Mouse (Mus musculus): ENCODE measurements around the gene Igsf11.

- TF ChIP-seq HCFC1 (IDR thresholded peaks at IDR 0.05; ENCODE audit: low read depth, low read length) (no peak), MXI1 (IDR thresholded peaks at IDR 0.05; ENCODE audit: low read depth, low read length) (no peak), POLR2A (IDR thresholded peaks at IDR 0.05; ENCODE audit: low read depth, low read length) (no peak), USF1 (IDR thresholded peaks at IDR 0.05; ENCODE audit: low read depth, low read length) (no peak), EP300 (IDR thresholded peaks at IDR 0.05; ENCODE audit: low read length) (no peak), CTCF (conservative IDR thresholded peaks at IDR 0.05 in 1 of 2, IDR thresholded peaks at IDR 0.05 in 1 of 2; ENCODE audit: low read depth in 2 of 2, low read length in 2 of 2) (no peak), TBP (conservative IDR thresholded peaks at IDR 0.05; ENCODE audit: low read depth, low read length) (no peak), ZNF384 (IDR thresholded peaks at IDR 0.05; ENCODE audit: low read depth, low read length) (no peak), RAD21 (IDR thresholded peaks at IDR 0.05; ENCODE audit: low read depth, low read length) (no peak), ETS1 (conservative IDR thresholded peaks at IDR 0.05; ENCODE audit: low read depth, low read length) (no peak), BHLHE40 (IDR thresholded peaks at IDR 0.05; ENCODE audit: low read depth, low read length) (no peak), MEF2A (IDR thresholded peaks at IDR 0.05; ENCODE audit: borderline replicate concordance, low read depth, low read length) (no peak), ZC3H11A (IDR thresholded peaks at IDR 0.05; ENCODE audit: low read depth, low read length) (no peak), MAX (IDR thresholded peaks at IDR 0.05; ENCODE audit: low read length) (no peak)
Observed at GRCm38 (mm10) chr16:39044381-39044780, 151.9 kb downstream of the Igsf11 start.

All from CH12.LX (cell line).